Mouse (Mus musculus) forebrain, embryonic 15.5 days (tissue): ENCODE measurements around the gene Ovca2. TPM values are rescaled to one million over a fixed set of nuclear protein-coding genes. Genes with fewer than 3 reads are reported as not detected.

Experiments used
- ATAC-seq: fragments of 200-750 bp; cut with Nextera tagmentation; replicated peaks from 2 replicates; pipeline ENCODE4 v1.8.0; 2017; ENCODE audit warnings: mild to moderate bottlenecking, moderate TSS enrichment, moderate library complexity
- H3K27ac ChIP-seq: fragments of 300-500 bp; sonication (generic); replicated peaks from 2 replicates; pipeline ENCODE4 v1.5.1; 2015; ENCODE audit warnings: mild to moderate bottlenecking, inconsistent platforms
- H3K27me3 ChIP-seq: fragments of 300-500 bp; sonication (generic); 2 replicates; pipeline ENCODE4 v1.6.1; 2015; ENCODE audit warnings: inconsistent platforms
- H3K36me3 ChIP-seq: fragments of 300-500 bp; sonication (generic); 2 replicates; pipeline ENCODE4 v1.6.1; 2015; ENCODE audit warnings: mild to moderate bottlenecking, inconsistent platforms
- H3K4me1 ChIP-seq: fragments of 300-500 bp; sonication (generic); 2 replicates; pipeline ENCODE4 v1.6.1; 2015; ENCODE audit warnings: inconsistent platforms
- H3K4me2 ChIP-seq: fragments of 300-500 bp; sonication (generic); replicated peaks from 2 replicates; pipeline ENCODE4 v1.6.1; 2015; ENCODE audit warnings: mild to moderate bottlenecking, inconsistent platforms
- H3K4me3 ChIP-seq: fragments of 300-500 bp; sonication (generic); 2 replicates; pipeline ENCODE4 v1.5.1; 2015; ENCODE audit warnings: mild to moderate bottlenecking, inconsistent platforms
- H3K9ac ChIP-seq: fragments of 300-500 bp; sonication (generic); replicated peaks from 2 replicates; pipeline ENCODE4 v1.6.1; 2015; ENCODE audit warnings: mild to moderate bottlenecking, inconsistent platforms
- H3K9me3 ChIP-seq: fragments of 300-500 bp; sonication (generic); 2 replicates; pipeline ENCODE4 v1.6.1; 2016; ENCODE audit warnings: inconsistent platforms
- WGBS: fragments of 180-500 bp; shearing (Covaris S2); methylation state at CpG from one replicate; pipeline ENCODE4 v1.1.7; 2015; ENCODE audit warnings: mixed read lengths; 5-methylcytosine and 5-hydroxymethylcytosine counted together
- microRNA counts: library from miRNA; unstranded; fragments of <30 nt; microRNA quantifications from one replicate; lab custom pipeline; 2016
- microRNA-seq: library from miRNA; unstranded; fragments of <30 nt; microRNA quantifications from one replicate; pipeline ENCODE4, GENCODE M21; 2016
- polyA plus RNA-seq: library from polyadenylated mRNA; unstranded; fragments of >200 nt; fragmentation: Nextera tagmentation; extraction: Ambion mirVana; gene quantifications from 2 replicates; pipeline ENCODE4 v1.2.1, GENCODE M21; 2015

The Ovca2 gene
- polyA plus RNA-seq, 1 experiment from 2014 or later = 15.4 TPM

DNA sequence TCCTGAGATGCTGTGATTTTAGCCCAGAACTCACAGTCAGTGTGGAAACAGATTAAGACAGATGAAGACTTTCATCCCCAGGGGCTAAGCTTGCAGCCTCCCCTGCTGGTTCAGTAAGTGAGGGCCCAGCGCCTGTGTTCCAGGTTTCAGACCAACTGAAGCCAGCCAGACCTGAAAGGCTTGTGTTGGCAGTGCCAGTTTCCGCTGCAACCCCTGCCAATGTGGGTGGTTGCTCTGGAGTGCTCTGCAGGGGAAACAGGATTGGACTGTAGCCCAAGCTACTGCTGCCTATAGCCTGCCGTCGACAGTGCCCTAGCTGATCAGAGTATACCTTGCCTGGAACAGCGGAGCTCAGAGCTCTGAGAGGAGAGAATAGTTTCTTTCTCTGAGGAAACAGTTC, 46.4 kb downstream of the Ovca2 start:
- Histone ChIP-seq H3K27me3 (no peaks in the 10 kb centered on the region), H3K9me3 (no peaks in the 10 kb centered on the region), H3K4me3 (no peak overlapping the region), H3K4me2 (no peak overlapping the region), H3K9ac (no peak overlapping the region), H3K36me3 (no peaks in the 10 kb centered on the region), H3K4me1 (peaks cover 37% of the 10 kb centered on the region), H3K27ac (no peak overlapping the region)
- 49% methylated on average over 5 of the region's 5 CpGs for WGBS
- peak; percentile 71 for ATAC-seq

DNA sequence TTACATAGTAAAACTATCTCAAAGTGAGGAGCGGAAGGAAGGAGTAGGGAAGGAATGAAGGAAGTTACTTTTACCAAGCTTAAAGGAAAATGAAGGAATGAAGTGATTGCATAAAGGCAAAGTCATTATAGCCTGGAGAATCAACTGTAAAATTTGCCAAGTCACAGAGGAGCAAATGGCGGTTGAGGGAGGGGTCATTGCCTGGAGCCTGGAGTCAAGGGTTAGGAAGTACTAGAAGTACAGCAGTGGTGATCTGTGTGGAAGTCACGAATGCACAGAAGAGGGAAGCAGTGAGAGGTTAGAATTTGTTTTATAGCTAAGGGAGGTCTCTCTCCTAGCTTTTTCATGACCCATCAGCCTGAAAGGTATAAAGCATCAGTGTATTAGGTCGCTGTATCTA, 47.3 kb downstream of the Ovca2 start:
- Histone ChIP-seq H3K4me2 (no peak overlapping the region), H3K9ac (no peak overlapping the region), H3K4me1 (peaks cover 37% of the 10 kb centered on the region), H3K4me3 (no peak overlapping the region), H3K9me3 (no peaks in the 10 kb centered on the region), H3K27ac (no peak overlapping the region), H3K27me3 (no peaks in the 10 kb centered on the region), H3K36me3 (no peaks in the 10 kb centered on the region)
- 88% methylated on average over 4 of the region's 4 CpGs for WGBS
- ATAC-seq = no peak

DNA sequence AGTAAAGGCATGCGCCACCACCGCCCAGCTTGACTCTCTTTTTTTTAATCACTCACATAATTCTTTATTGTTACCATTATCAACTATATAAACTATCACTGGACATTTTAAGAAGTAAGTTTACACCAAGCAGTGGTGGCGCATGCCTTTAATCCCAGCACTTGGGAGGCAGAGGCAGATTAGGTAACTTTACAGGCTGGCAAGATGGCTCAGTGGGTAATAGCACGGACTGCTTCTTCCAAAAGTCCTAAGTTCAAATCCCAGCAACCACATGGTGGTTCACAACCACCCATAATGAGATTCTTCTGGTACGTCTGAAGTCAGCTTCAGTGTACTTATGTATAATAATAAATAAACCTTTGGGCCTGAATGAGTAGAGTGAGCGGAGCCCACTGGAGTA, 49.2 kb downstream of the Ovca2 start:
- Histone ChIP-seq H3K27ac (no peak overlapping the region), H3K9me3 (no peaks in the 10 kb centered on the region), H3K27me3 (no peaks in the 10 kb centered on the region), H3K4me1 (peaks cover 28% of the 10 kb centered on the region), H3K4me2 (no peak overlapping the region), H3K4me3 (no peak overlapping the region), H3K9ac (no peak overlapping the region), H3K36me3 (no peaks in the 10 kb centered on the region)
- ATAC-seq = no peak
- 97% methylated on average over 6 of the region's 6 CpGs for WGBS

DNA sequence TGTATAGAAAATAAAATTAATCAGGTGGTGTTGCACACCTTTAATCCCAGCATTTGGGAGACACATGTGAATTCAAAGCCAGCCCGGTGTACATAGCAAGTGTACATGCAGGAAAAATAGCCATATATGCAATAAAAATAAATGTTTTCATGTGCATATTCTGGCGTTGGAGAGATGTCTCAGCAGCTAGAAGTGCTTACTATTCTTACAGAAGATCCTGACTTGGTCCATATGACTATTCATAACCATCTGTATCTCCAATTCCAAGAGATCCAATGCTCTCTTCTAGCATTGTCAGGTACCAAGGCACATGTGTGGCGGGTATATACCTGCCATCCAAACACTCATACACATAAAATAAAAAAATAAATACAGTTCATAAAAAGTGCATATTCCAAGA, 52.3 kb downstream of the Ovca2 start:
- Histone ChIP-seq H3K27me3 (no peaks in the 10 kb centered on the region), H3K4me2 (no peak overlapping the region), H3K27ac (no peak overlapping the region), H3K36me3 (no peaks in the 10 kb centered on the region), H3K4me3 (no peak overlapping the region), H3K4me1 (no peaks in the 10 kb centered on the region), H3K9me3 (no peaks in the 10 kb centered on the region), H3K9ac (no peak overlapping the region)
- no peak for ATAC-seq
- 93% methylated on average over 3 of the region's 3 CpGs for WGBS

MicroRNAs within 50 kb of the gene (microRNA counts, 519-probe panel; counts per million panel counts)
- 3,222 counts per million, percentile 77 among the panel's probes with 10 or more counts for microRNA mmu-miR-132 (lab: Ali Mortazavi, UCI)
- microRNA mmu-miR-212 (lab: Ali Mortazavi, UCI) = 1,559 counts per million, percentile 10 among the panel's probes with 10 or more counts

Small RNA genes lying within 50 kb of the gene (microRNA-seq; reads per million reads assigned to microRNA genes)
- gene Mir132 = 636 reads per million, percentile 75 among the genes with 10 or more reads in this experiment
- gene Mir212 = 36.7 reads per million, percentile 39 among the genes with 10 or more reads in this experiment

Other genes with a start within 250 kb of the Ovca2 start
- gene Hic1, start 9.3 kb downstream of the Ovca2 start, polyA plus RNA-seq = 2.1 and 2.2 TPM in 2 replicates
- gene Dph1, start 12.4 kb upstream of the Ovca2 start, polyA plus RNA-seq = 14.8 and 16.2 TPM in 2 replicates
- gene Rtn4rl1, start 14.9 kb upstream of the Ovca2 start, polyA plus RNA-seq = 5.6 and 6.9 TPM in 2 replicates
- gene Rpa1, start 169.5 kb upstream of the Ovca2 start, polyA plus RNA-seq = 67.0 and 71.6 TPM in 2 replicates
- 17.0 and 17.4 TPM in 2 replicates for gene Smyd4, start 169.6 kb upstream of the Ovca2 start, polyA plus RNA-seq
- gene Serpinf1, start 243.9 kb upstream of the Ovca2 start, polyA plus RNA-seq = 21.4 and 27.2 TPM in 2 replicates